Mouse (Mus musculus): ENCODE data around the gene Ccdc85c. TPM values are rescaled to one million over a fixed set of nuclear protein-coding genes. Genes with fewer than 3 reads are reported as not detected.
A peak's percentile ranks its signal among the peaks of the same experiment; 100 is the strongest.

The Ccdc85c gene
- polyA plus RNA-seq, 1 experiment: 22.5 TPM

DNA sequence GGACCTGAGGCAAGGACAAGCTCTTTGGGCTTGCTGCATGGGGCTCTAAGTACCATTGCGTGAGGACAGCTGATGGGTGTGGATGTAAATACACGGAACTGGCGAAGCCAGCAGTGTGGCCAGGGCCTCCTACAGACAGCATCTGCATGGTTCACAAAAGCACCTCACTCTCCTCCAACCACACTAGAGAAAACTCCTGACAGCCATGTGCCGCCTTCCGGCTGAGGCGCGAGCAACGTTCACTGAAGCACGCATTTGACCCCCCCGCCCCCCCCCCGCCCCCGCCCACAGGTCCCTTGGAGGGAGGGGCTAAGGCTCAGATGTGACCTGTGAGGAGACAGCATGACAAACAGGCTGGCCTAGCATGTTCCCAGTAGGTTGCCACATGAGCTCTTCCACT, 70.2 kb downstream of the Ccdc85c start:
- 76% methylated on average over 12 of the region's 12 CpGs for WGBS
- DNase-seq: no peak
- peaks cover 3% of the 10 kb centered on the region; the same call in 1 of the 2 replicates for H3K4me1 ChIP-seq (ENCODE audit: control insufficient read depth, insufficient read depth, low read length)
- TF ChIP-seq CTCF (IDR thresholded peaks at IDR 0.05; ENCODE audit: insufficient read depth, low read length): no peak
- H3K4me3 ChIP-seq (replicated peaks; ENCODE audit: extremely low read depth, low read depth, low read length): no peak overlapping the region

DNA sequence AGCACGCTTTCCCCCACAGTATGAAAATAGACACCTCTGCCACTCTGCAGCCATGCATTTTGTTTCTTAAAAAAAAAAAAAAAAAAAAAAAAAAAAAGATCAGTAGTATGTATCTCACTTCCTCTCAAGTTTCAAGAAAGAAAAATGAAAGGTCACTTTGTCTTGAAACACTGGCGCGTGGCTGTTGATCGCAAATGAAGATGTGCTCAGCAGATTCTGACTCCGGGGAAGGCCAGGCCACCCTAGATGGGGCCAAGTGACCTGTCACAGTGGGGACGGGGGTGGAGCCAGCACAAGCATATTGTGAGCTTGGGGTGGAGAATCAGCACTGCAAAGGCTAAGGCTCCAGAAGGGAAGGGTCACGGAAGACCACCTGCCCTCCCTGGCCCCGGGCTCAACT, 71.3 kb downstream of the Ccdc85c start:
- DNase-seq: no peak
- no peak for TF ChIP-seq POLR2A (IDR thresholded peaks at IDR 0.05; ENCODE audit: borderline replicate concordance, extremely low read depth, low read depth, low read length)
- TF ChIP-seq CTCF (IDR thresholded peaks at IDR 0.05; ENCODE audit: insufficient read depth, low read length): no peak
- WGBS: 69% methylated on average over 8 of the region's 8 CpGs
- Histone ChIP-seq H3K4me1 (ENCODE audit: control insufficient read depth, insufficient read depth, low read length) (peaks cover 3% of the 10 kb centered on the region; the same call in 1 of the 2 replicates), H3K4me3 (replicated peaks; ENCODE audit: extremely low read depth, low read depth, low read length) (no peak overlapping the region)

DNA sequence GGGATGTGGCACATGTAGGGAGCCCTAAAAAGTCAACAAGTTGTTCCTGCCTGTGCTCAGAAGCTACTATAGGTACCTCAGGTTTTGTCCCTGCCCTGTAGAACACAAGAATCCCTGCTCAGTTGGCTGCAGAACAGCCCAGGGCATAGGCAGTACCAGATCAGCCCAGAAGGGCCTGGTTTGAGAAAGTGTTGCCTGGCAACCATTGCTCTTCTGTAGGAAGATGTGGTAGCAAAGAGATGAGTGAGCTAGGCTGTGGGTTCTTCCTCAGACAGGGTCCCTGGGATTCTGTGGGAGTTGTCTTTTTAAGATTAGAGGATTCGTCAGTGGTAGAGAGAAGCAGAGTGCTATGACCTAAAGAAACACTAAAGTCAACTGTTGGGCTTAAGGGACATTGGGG, 75.1 kb downstream of the Ccdc85c start:
- TF ChIP-seq CTCF (IDR thresholded peaks at IDR 0.05; ENCODE audit: insufficient read depth, low read length): no peak
- no peak for TF ChIP-seq POLR2A (IDR thresholded peaks at IDR 0.05; ENCODE audit: borderline replicate concordance, extremely low read depth, low read depth, low read length)
- DNase-seq: no peak
- WGBS: 94% methylated on average over 1 of the region's 1 CpGs
- no peak overlapping the region for H3K4me3 ChIP-seq (replicated peaks; ENCODE audit: extremely low read depth, low read depth, low read length)
- no peaks in the 10 kb centered on the region for H3K4me1 ChIP-seq (ENCODE audit: control insufficient read depth, insufficient read depth, low read length)

DNA sequence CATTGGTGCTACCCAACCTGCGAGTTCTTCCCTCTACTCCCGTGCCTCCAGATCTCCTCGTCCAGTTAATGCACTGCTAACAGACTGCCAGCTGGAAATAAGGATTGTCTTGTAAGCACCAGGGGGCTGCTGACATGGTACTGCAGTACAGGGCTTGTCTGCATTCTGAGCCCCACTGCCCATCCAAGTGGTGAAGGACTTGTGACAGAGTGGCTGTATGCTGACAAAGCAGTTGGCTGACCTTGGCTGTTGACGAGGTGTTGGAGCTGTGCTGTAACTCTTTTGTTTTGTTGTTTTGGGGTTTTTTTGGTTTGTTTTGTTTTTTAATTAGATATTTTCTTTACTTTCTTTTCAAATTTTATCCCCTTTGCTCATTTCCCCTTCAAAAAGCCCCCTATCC, 76.8 kb downstream of the Ccdc85c start:
- TF ChIP-seq POLR2A (IDR thresholded peaks at IDR 0.05; ENCODE audit: borderline replicate concordance, extremely low read depth, low read depth, low read length) (no peak), CTCF (IDR thresholded peaks at IDR 0.05; ENCODE audit: insufficient read depth, low read length) (no peak)
- 82% methylated on average over 4 of the region's 4 CpGs for WGBS
- Histone ChIP-seq H3K4me3 (replicated peaks; ENCODE audit: extremely low read depth, low read depth, low read length) (no peak overlapping the region), H3K4me1 (ENCODE audit: control insufficient read depth, insufficient read depth, low read length) (no peaks in the 10 kb centered on the region)
- DNase-seq: no peak

DNA sequence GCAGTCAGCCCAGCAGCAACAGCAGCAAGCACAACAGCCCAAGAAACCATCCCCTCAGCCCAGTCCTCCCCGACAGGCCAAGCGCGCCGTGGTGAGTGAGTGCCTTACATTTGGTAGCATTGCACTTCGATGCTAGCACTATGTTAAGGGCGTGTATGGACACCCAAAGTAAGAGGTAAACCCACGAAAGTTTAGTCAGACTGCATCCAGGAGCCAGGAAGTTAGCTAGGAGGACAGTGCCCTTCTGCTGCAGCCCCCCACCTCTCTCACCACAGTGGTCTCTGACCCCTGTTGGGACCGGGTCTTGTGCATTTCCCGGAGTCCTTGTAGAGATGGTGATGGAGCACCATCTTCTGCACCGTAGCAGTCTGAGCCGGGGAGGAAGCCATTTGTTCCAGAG, 79.5 kb downstream of the Ccdc85c start:
- 95% methylated on average over 11 of the region's 11 CpGs for WGBS
- no peak for TF ChIP-seq CTCF (IDR thresholded peaks at IDR 0.05; ENCODE audit: insufficient read depth, low read length)
- no peak for TF ChIP-seq POLR2A (IDR thresholded peaks at IDR 0.05; ENCODE audit: borderline replicate concordance, extremely low read depth, low read depth, low read length)
- Histone ChIP-seq H3K4me3 (replicated peaks; ENCODE audit: extremely low read depth, low read depth, low read length) (no peak overlapping the region), H3K4me1 (ENCODE audit: control insufficient read depth, insufficient read depth, low read length) (no peaks in the 10 kb centered on the region)
- no peak for DNase-seq

DNA sequence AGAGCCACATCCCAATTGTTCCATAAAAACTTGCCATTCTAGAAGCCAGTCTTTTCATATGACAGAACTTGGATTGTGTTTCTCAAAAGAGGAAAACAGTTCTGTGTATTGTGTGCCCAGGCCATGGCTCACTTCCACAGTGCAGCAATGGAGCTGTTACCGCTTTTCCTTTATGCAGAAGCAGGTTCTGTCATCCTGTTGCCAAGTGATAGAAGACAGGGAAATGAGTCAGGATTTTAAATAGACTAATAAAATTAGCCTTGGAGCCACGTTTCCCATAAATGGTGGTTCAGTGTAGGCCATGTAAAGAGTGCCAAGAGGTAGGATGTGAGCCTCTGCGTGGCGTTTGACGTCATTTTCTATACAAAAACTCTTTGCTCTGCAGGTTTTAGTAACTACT, 81.3 kb downstream of the Ccdc85c start:
- 85% methylated on average over 5 of the region's 5 CpGs for WGBS
- H3K4me3 ChIP-seq (replicated peaks; ENCODE audit: extremely low read depth, low read depth, low read length): no peak overlapping the region
- TF ChIP-seq POLR2A (IDR thresholded peaks at IDR 0.05; ENCODE audit: borderline replicate concordance, extremely low read depth, low read depth, low read length) (no peak), CTCF (IDR thresholded peaks at IDR 0.05; ENCODE audit: insufficient read depth, low read length) (no peak)
- H3K4me1 ChIP-seq (ENCODE audit: control insufficient read depth, insufficient read depth, low read length): no peaks in the 10 kb centered on the region
- no peak for DNase-seq

DNA sequence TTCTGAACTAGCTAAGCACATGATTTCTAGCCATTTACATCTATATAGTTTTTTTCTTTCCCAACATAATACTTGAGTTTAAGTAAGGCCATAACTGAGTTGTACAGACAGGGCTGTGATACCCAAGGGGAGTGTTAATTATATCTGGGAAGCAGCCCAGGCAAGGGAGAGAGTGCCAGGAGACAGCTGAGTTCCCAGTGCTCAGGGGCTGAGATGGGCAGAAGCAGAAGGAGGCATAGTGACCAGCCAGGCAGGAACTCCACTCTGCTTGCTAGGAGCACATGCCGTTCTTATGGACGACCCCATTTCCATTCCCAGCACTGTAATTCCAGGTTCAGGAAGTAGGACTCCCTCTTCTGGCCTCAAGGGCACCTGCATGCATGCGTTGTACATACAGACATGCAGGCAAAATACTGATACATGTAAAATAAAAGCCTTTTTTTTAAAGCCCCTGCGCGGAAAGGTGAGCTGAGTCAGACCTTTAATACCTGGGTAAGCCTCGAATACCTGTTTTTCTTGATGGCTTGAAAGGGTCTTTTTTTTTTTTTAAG, 87.6 kb downstream of the Ccdc85c start:
- no peak for DNase-seq
- Histone ChIP-seq H3K4me1 (ENCODE audit: control insufficient read depth, insufficient read depth, low read length) (no peaks in the 10 kb centered on the region), H3K4me3 (replicated peaks; ENCODE audit: extremely low read depth, low read depth, low read length) (no peak overlapping the region)
- no peak for TF ChIP-seq CTCF (IDR thresholded peaks at IDR 0.05; ENCODE audit: insufficient read depth, low read length)
- no peak for TF ChIP-seq POLR2A (IDR thresholded peaks at IDR 0.05; ENCODE audit: borderline replicate concordance, extremely low read depth, low read depth, low read length)
- 93% methylated on average over 6 of the region's 6 CpGs for WGBS

DNA sequence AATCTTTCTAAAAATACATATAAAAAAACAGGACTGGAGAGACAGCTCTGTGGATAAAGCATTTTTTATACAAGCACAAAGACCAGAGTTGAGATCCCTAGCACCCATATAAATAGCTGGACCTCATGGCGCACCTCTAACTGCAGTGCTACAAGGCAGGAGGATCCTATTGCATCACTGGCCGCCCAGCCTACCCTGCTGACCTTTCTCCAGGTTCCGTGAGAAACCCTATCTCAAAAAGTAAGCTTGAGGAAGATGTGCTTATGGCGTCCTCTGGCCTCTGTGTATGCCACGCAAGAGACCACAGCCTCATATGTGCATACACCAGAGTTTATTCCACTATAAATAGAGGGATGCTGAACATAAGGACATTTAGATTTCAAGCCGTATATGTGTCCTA, 93.5 kb downstream of the Ccdc85c start:
- 91% methylated on average over 6 of the region's 6 CpGs for WGBS
- H3K4me1 ChIP-seq (ENCODE audit: control insufficient read depth, insufficient read depth, low read length): peaks cover 11% of the 10 kb centered on the region

DNA sequence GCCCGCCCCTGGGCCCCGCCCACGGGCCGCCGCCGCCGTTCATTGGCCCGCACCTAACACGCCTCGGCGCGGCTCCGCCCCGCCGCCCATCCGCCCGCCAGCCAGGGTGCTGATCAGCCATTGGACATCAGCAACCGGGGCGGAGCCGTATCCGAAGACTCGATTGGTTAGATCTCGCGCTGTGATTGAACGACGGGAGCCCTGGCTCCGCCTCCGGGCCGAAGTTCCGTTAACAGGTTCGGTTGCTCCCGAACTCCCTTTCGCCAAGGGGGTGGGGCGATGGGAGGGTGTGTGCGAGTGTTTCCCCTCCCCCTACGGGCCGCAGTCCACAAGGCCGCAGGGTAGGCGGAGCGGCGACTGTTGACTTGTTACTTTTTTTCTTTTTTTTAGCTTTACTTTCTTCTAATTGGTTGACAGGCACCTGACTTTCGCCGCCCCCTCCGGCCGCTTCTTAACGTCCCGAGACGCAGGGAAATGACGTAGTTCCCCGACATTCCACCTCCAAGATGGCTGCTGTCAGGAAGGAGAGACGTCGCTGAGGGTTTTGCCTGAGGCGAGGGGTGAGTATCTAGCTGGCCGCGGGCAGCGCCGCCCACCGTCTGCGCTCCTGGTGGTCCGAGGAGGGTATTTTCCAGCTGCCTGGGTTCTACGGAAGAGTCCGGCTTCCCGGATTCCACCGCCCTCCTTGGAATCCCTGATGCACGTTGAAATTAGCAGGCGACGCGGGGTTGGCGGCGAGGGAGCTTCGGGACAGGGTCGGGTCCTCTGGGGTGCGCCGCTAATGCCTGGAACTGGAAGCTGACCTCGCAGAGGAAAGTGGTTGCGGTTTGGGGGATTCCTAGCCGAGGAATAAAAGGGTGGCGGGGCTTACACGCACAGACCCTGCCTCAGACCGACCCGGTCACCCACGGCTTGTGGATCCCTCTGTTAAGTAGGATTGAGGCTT, 95.6 kb downstream of the Ccdc85c start, which contains the start of gene Ccnk:
TSS of gene Ccnk (plus strand) at position 259 of the 946 bp plus-strand sequence.
- under 1% methylated on average over 82 of the region's 82 CpGs for WGBS
- peak; percentile 97 for DNase-seq
- Histone ChIP-seq H3K4me3 (replicated peaks; ENCODE audit: extremely low read depth, low read depth, low read length) (peak within 1 kb of the TSS; percentile 81), H3K4me1 (ENCODE audit: control insufficient read depth, insufficient read depth, low read length) (peaks cover 15% of the 10 kb centered on the region)
- TF ChIP-seq POLR2A (IDR thresholded peaks at IDR 0.05; ENCODE audit: borderline replicate concordance, extremely low read depth, low read depth, low read length): peak; percentile 95; the same call in 1 of the 2 replicates
- no peak for TF ChIP-seq CTCF (IDR thresholded peaks at IDR 0.05; ENCODE audit: insufficient read depth, low read length)

More for the DNA sequence above, 93.5 kb downstream of the Ccdc85c start:
- TF ChIP-seq CTCF (IDR thresholded peaks at IDR 0.05; ENCODE audit: insufficient read depth, low read length) (no peak), POLR2A (IDR thresholded peaks at IDR 0.05; ENCODE audit: borderline replicate concordance, extremely low read depth, low read depth, low read length) (no peak)
- H3K4me3 ChIP-seq (replicated peaks; ENCODE audit: extremely low read depth, low read depth, low read length): no peak overlapping the region
- no peak for DNase-seq

DNA sequence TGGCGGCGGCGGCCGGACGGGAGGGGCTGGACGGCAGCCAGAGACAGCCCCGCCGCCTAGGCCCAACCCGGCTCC, 96.1 kb downstream of the Ccdc85c start, which contains the start of gene Setd3:
TSS of gene Setd3 (minus strand) at position 69 of the 75 bp plus-strand sequence.
- peak within 1 kb of the TSS; percentile 81 for H3K4me3 ChIP-seq (replicated peaks; ENCODE audit: extremely low read depth, low read depth, low read length)

More for the DNA sequence above, 96.1 kb downstream of the Ccdc85c start, which contains the start of gene Setd3:
- peaks cover 15% of the 10 kb centered on the region for H3K4me1 ChIP-seq (ENCODE audit: control insufficient read depth, insufficient read depth, low read length)
- DNase-seq: no peak
- WGBS: 1% methylated on average over 9 of the region's 9 CpGs
- TF ChIP-seq CTCF (IDR thresholded peaks at IDR 0.05; ENCODE audit: insufficient read depth, low read length): no peak
- TF ChIP-seq POLR2A (IDR thresholded peaks at IDR 0.05; ENCODE audit: borderline replicate concordance, extremely low read depth, low read depth, low read length): no peak
